Mouse (Mus musculus) Muller cell, postnatal 12 days (primary cell): ENCODE results near the gene Ninj1.

Experiments used
- DNase-seq: peaks from one replicate; pipeline ENCODE4 v3.0.0-alpha.2; 2015; ENCODE audit errors: inconsistent ontology term

The Ninj1 gene

DNA sequence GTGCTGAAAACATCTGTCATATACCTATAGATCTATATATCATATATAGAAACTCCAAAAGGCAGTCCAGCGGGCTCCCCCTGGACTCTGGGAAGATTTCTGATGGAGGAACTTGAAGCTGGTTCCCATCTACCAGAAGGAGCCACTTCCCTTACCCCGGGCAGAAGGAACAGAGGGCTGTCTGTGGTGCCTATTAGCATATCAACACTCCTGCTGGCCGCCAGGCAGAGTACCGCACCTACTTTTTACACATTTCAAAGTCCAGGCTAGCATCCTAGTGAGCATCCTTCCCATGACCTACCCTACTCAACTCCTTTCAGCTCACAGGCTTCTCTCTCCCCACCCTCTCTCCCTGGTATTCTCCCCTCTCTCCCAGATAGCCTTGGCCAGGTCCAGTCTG is 38.3 kb downstream of the Ninj1 start:
- no peak for DNase-seq

- DNase-seq, result no peak
Observed at GRCm38 (mm10) chr13:49233792-49234572, 46.7 kb downstream of the Ninj1 start.

- no peak for DNase-seq
Observed at GRCm38 (mm10) chr13:49234711-49235110, 47.4 kb downstream of the Ninj1 start.

- no peak for DNase-seq
Observed at GRCm38 (mm10) chr13:49237617-49238016, 50.3 kb downstream of the Ninj1 start.

DNA sequence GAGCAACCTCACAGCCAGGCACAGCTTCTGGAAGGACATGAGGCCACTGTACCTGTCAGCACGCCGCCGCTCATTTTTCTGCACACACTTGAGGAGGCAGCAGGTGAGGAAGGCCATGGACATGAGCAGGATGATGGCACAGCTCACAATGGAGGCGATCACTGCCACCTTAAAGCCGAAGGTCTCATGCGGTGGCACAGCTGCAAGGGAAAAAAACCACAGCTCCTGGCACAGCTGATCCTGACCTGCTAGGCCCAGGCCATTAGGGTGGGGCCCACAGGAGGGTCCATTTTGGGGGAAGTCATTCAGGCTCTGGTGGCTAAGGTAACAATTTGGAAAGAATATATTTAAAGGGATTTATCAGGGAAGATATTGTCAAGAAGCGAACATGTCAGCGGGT is 51.5 kb downstream of the Ninj1 start:
- no peak for DNase-seq

DNA sequence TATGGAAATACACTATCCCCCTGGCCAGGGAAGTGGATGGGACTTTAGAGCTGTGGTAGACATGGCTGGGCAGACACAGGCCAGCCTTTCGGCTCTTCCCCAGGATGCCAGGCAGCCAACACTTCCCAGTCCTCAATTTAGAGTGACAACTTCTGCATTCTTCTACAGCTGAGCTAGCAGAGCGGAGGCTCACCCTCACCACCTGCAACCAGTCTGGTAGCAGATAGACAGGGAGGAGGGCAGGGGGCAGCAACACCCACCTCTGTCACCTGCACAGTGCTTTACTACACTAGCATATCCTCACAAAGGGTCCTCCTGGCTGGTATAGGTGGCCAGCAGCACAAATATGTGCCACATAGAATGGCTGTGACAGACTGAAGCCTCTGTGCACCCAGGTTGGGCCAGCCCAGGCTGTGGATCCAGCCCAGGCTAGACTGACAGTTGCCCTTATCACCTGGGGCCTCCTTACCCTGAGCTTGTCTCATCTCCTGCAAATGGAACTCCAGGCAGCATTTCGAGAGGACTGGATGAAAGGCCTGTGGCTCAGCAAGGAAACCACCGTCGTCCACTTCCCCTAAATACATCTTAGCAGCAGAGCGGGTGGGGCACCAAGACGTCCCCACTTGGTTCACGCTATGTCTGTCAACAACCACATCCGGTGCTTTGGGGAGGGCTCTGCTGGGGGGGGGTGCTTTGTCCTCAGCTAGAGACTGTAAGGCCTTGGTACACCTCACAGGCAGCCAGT is 55.2 kb downstream of the Ninj1 start:
- no peak for DNase-seq

DNA sequence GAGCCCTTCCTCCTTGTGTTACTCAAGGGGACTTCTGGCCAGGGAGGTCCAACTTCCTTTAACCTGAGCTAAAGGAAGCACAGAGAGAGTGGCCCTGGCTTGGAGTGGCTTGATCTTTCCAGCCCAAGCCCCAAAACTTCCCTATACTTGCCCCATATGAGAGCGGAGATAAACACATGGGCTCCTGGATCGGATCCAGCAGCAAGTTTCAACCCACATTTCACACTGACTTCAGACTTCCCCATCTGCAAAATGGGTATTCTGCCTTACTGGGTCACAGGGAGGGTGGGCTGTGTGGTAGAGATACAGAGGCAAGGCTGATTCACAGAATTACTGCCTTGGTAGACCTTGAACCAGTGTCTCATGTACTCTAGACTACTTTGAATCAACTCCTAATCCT is 56.2 kb downstream of the Ninj1 start:
- DNase-seq, result no peak

GRCm38 (mm10) chr13:49245251-49245650 is 58.0 kb downstream of the Ninj1 start:
- no peak for DNase-seq
